Mouse (Mus musculus): ENCODE measurements around the gene Ppp1r12a. TPM values are rescaled to one million over a fixed set of nuclear protein-coding genes. Genes with fewer than 3 reads are reported as not detected.
A peak's percentile ranks its signal among the peaks of the same experiment; 100 is the strongest.

Gene Ppp1r12a
- polyA plus RNA-seq, 1 experiment from 2014 or later = 83.4 TPM

GRCm38 (mm10) chr10:108332571-108333541, 170.9 kb downstream of the Ppp1r12a start:
- H3K27ac ChIP-seq = no peak overlapping the region
- no peaks in the 10 kb centered on the region for H3K9me3 ChIP-seq
- no peaks in the 10 kb centered on the region for H3K4me1 ChIP-seq
- under 1% methylated on average over 128 of the region's 129 CpGs for WGBS
- H3K9ac ChIP-seq = peak overlapping the region; percentile 76
- no peaks in the 10 kb centered on the region for H3K36me3 ChIP-seq
- H3K4me3 ChIP-seq = peak overlapping the region; percentile 78
- peak; percentile 55 for ATAC-seq (ENCODE audit: low FRiP score, low read depth)
- peaks cover 11% of the 10 kb centered on the region for H3K27me3 ChIP-seq (replicated peaks)
- H3K4me2 ChIP-seq (replicated peaks) = peak overlapping the region; percentile 80

- Histone ChIP-seq H3K4me2 (replicated peaks) (peak overlapping the region; percentile 80), H3K36me3 (no peaks in the 10 kb centered on the region), H3K4me1 (no peaks in the 10 kb centered on the region), H3K27ac (no peak overlapping the region), H3K9me3 (no peaks in the 10 kb centered on the region), H3K9ac (peak overlapping the region; percentile 76), H3K27me3 (replicated peaks) (peaks cover 11% of the 10 kb centered on the region), H3K4me3 (peak overlapping the region; percentile 78)
- ATAC-seq (ENCODE audit: low FRiP score, low read depth) = no peak
- 4% methylated on average over 12 of the region's 12 CpGs for WGBS
Measured at GRCm38 (mm10) chr10:108333642-108334041, 171.6 kb downstream of the Ppp1r12a start.

Other genes starting within 250 kb of the Ppp1r12a start
- 13.7 and 14.2 TPM in 2 replicates for gene Pawr, start 169.9 kb downstream of the Ppp1r12a start, polyA plus RNA-seq (2016; fragmentation: Nextera tagmentation; extraction: Ambion mirVana)

Measured in neural tube, embryonic 12.5 days (tissue).